Mouse (Mus musculus): ENCODE data around the gene Atf3. TPM values are rescaled to one million over a fixed set of nuclear protein-coding genes. Genes with fewer than 3 reads are reported as not detected.

Gene Atf3
- polyA plus RNA-seq (2014; fragmentation: Nextera tagmentation; extraction: Ambion mirVana): 3.8 and 4.6 TPM in 2 replicates

DNA sequence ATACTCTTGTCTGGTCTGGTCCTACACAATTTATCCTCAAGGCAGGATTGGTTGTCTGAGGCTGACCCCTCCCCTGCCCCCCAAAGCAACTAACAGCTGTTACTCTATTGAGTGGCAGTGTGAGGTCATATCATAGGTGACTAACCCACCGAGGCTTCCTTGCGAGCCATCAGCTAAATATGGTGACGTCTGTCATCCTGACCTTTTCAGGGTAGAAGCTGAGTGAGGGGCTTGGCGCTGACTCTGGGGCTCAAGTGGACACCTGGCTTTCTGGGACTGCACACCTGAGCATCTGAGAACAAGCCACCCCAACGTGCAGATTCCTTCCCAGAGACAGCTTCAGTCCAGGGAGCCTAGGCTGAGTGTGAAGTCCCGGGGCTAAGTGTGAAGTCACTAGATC lies at the start of gene Atf3:
Gene Atf3, minus strand, starts transcription at position 101 of the 400 bp plus-strand sequence.
- H3K27me3 ChIP-seq (ENCODE audit: control insufficient read depth, insufficient read depth, low read length): no peaks in the 10 kb centered on the region
- no peak within 1 kb of the TSS for H3K4me3 ChIP-seq (ENCODE audit: low read depth, low read length)
- ATAC-seq (ENCODE audit: low FRiP score) (no peak), DNase-seq (ENCODE audit: low spot score, missing footprints) (peak; percentile 41)
- H3K36me3 ChIP-seq (ENCODE audit: control insufficient read depth, insufficient read depth, low read length): no peaks in the 10 kb centered on the region
- H3K9ac ChIP-seq (ENCODE audit: low read length): no peak within 1 kb of the TSS
- 76% methylated on average over 6 of the region's 6 CpGs for WGBS
- H3K4me2 ChIP-seq: no peak within 1 kb of the TSS
- no peak within 1 kb of the TSS for H3K27ac ChIP-seq (ENCODE audit: low read depth, low read length)
- no peaks in the 10 kb centered on the region for H3K9me3 ChIP-seq (ENCODE audit: control insufficient read depth, low read length)
- peaks cover 3% of the 10 kb centered on the region; the same call in 1 of the 2 replicates for H3K4me1 ChIP-seq (ENCODE audit: control insufficient read depth, insufficient read depth, low read length)

- WGBS: 91% methylated on average over 5 of the region's 5 CpGs
- no peaks in the 10 kb centered on the region for H3K4me1 ChIP-seq (ENCODE audit: control insufficient read depth, insufficient read depth, low read length)
- no peaks in the 10 kb centered on the region for H3K36me3 ChIP-seq (ENCODE audit: control insufficient read depth, insufficient read depth, low read length)
- DNase-seq (ENCODE audit: low spot score, missing footprints) (no peak), ATAC-seq (ENCODE audit: low FRiP score) (no peak)
- no peak overlapping the region for H3K4me2 ChIP-seq
- no peaks in the 10 kb centered on the region; the same call in 1 of the 2 replicates for H3K27me3 ChIP-seq (ENCODE audit: control insufficient read depth, insufficient read depth, low read length)
- H3K9ac ChIP-seq (ENCODE audit: low read length): no peak overlapping the region
- H3K27ac ChIP-seq (ENCODE audit: low read depth, low read length): no peak overlapping the region
- H3K4me3 ChIP-seq (ENCODE audit: low read depth, low read length): no peak overlapping the region
- H3K9me3 ChIP-seq (ENCODE audit: control insufficient read depth, low read length): no peaks in the 10 kb centered on the region
Observed at GRCm38 (mm10) chr1:191267162-191267561, 49.3 kb upstream of the Atf3 start.

GRCm38 (mm10) chr1:191263471-191263870 lies 45.6 kb upstream of the Atf3 start:
- Histone ChIP-seq H3K27ac (ENCODE audit: low read depth, low read length) (no peak overlapping the region), H3K9me3 (ENCODE audit: control insufficient read depth, low read length) (no peaks in the 10 kb centered on the region), H3K9ac (ENCODE audit: low read length) (no peak overlapping the region), H3K4me3 (ENCODE audit: low read depth, low read length) (no peak overlapping the region), H3K36me3 (ENCODE audit: control insufficient read depth, insufficient read depth, low read length) (no peaks in the 10 kb centered on the region), H3K27me3 (ENCODE audit: control insufficient read depth, insufficient read depth, low read length) (no peaks in the 10 kb centered on the region; the same call in 1 of the 2 replicates), H3K4me2 (no peak overlapping the region), H3K4me1 (ENCODE audit: control insufficient read depth, insufficient read depth, low read length) (peaks cover 4% of the 10 kb centered on the region)
- 88% methylated on average over 5 of the region's 5 CpGs for WGBS
- no peak for ATAC-seq (ENCODE audit: low FRiP score)
- DNase-seq (ENCODE audit: low spot score, missing footprints): no peak

- ATAC-seq (ENCODE audit: low FRiP score) (no peak), DNase-seq (ENCODE audit: low spot score, missing footprints) (peak; percentile 86)
- 16% methylated on average over 6 of the region's 6 CpGs for WGBS
- Histone ChIP-seq H3K9me3 (ENCODE audit: control insufficient read depth, low read length) (no peaks in the 10 kb centered on the region), H3K9ac (ENCODE audit: low read length) (no peak overlapping the region), H3K27me3 (ENCODE audit: control insufficient read depth, insufficient read depth, low read length) (no peaks in the 10 kb centered on the region; the same call in 1 of the 2 replicates), H3K36me3 (ENCODE audit: control insufficient read depth, insufficient read depth, low read length) (no peaks in the 10 kb centered on the region), H3K4me1 (ENCODE audit: control insufficient read depth, insufficient read depth, low read length) (peaks cover 4% of the 10 kb centered on the region), H3K4me2 (no peak overlapping the region), H3K4me3 (ENCODE audit: low read depth, low read length) (no peak overlapping the region), H3K27ac (ENCODE audit: low read depth, low read length) (no peak overlapping the region)
Observed at GRCm38 (mm10) chr1:191261861-191262260, 44.0 kb upstream of the Atf3 start.

GRCm38 (mm10) chr1:191259661-191260060 lies 41.8 kb upstream of the Atf3 start:
- Histone ChIP-seq H3K4me1 (ENCODE audit: control insufficient read depth, insufficient read depth, low read length) (peaks cover 4% of the 10 kb centered on the region), H3K36me3 (ENCODE audit: control insufficient read depth, insufficient read depth, low read length) (no peaks in the 10 kb centered on the region), H3K27ac (ENCODE audit: low read depth, low read length) (no peak overlapping the region), H3K27me3 (ENCODE audit: control insufficient read depth, insufficient read depth, low read length) (no peaks in the 10 kb centered on the region; the same call in 1 of the 2 replicates), H3K4me2 (no peak overlapping the region), H3K9ac (ENCODE audit: low read length) (no peak overlapping the region), H3K4me3 (ENCODE audit: low read depth, low read length) (no peak overlapping the region), H3K9me3 (ENCODE audit: control insufficient read depth, low read length) (no peaks in the 10 kb centered on the region)
- WGBS: 79% methylated on average over 5 of the region's 5 CpGs
- DNase-seq (ENCODE audit: low spot score, missing footprints): peak; percentile 49
- ATAC-seq (ENCODE audit: low FRiP score): no peak

- no peaks in the 10 kb centered on the region for H3K36me3 ChIP-seq (ENCODE audit: control insufficient read depth, insufficient read depth, low read length)
- peaks cover 4% of the 10 kb centered on the region for H3K4me1 ChIP-seq (ENCODE audit: control insufficient read depth, insufficient read depth, low read length)
- H3K9me3 ChIP-seq (ENCODE audit: control insufficient read depth, low read length): no peaks in the 10 kb centered on the region
- no peak overlapping the region for H3K27ac ChIP-seq (ENCODE audit: low read depth, low read length)
- H3K9ac ChIP-seq (ENCODE audit: low read length): no peak overlapping the region
- no peak overlapping the region for H3K4me2 ChIP-seq
- DNase-seq (ENCODE audit: low spot score, missing footprints) (no peak), ATAC-seq (ENCODE audit: low FRiP score) (no peak)
- no peak overlapping the region for H3K4me3 ChIP-seq (ENCODE audit: low read depth, low read length)
- 37% methylated on average over 7 of the region's 7 CpGs for WGBS
- no peaks in the 10 kb centered on the region; the same call in 1 of the 2 replicates for H3K27me3 ChIP-seq (ENCODE audit: control insufficient read depth, insufficient read depth, low read length)
Observed at GRCm38 (mm10) chr1:191259121-191259520, 41.3 kb upstream of the Atf3 start.

GRCm38 (mm10) chr1:191258521-191258920 lies 40.7 kb upstream of the Atf3 start:
- ATAC-seq (ENCODE audit: low FRiP score) (no peak), DNase-seq (ENCODE audit: low spot score, missing footprints) (peak; percentile 33)
- Histone ChIP-seq H3K27me3 (ENCODE audit: control insufficient read depth, insufficient read depth, low read length) (no peaks in the 10 kb centered on the region; the same call in 1 of the 2 replicates), H3K4me2 (no peak overlapping the region), H3K9ac (ENCODE audit: low read length) (no peak overlapping the region), H3K27ac (ENCODE audit: low read depth, low read length) (no peak overlapping the region), H3K9me3 (ENCODE audit: control insufficient read depth, low read length) (no peaks in the 10 kb centered on the region), H3K4me3 (ENCODE audit: low read depth, low read length) (no peak overlapping the region), H3K4me1 (ENCODE audit: control insufficient read depth, insufficient read depth, low read length) (peaks cover 4% of the 10 kb centered on the region), H3K36me3 (ENCODE audit: control insufficient read depth, insufficient read depth, low read length) (no peaks in the 10 kb centered on the region)
- 62% methylated on average over 3 of the region's 3 CpGs for WGBS

DNA sequence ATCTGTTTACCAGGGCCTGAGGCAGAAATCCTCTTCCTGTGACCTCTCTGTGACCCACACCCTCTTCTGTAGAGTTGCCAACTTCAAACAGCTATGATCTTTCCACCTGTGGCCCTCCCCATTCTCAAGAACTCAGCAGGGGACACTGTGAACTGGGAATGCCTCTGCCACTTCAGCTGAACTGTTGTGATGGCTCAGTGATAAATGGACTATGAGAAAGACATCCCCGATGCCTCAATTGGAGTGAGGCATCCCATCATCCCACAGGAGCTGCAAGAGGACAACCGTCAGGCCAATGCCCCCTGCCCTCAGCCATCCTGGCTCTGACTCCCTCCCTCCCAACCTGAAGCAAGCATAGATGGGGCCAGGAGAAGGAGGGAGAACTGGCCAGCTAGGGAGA lies 40.1 kb upstream of the Atf3 start:
- no peaks in the 10 kb centered on the region for H3K36me3 ChIP-seq (ENCODE audit: control insufficient read depth, insufficient read depth, low read length)
- peaks cover 4% of the 10 kb centered on the region for H3K4me1 ChIP-seq (ENCODE audit: control insufficient read depth, insufficient read depth, low read length)
- 67% methylated on average over 2 of the region's 2 CpGs for WGBS
- ATAC-seq (ENCODE audit: low FRiP score) (no peak), DNase-seq (ENCODE audit: low spot score, missing footprints) (peak; percentile 60)
- H3K27ac ChIP-seq (ENCODE audit: low read depth, low read length): no peak overlapping the region
- no peaks in the 10 kb centered on the region for H3K9me3 ChIP-seq (ENCODE audit: control insufficient read depth, low read length)
- no peaks in the 10 kb centered on the region; the same call in 1 of the 2 replicates for H3K27me3 ChIP-seq (ENCODE audit: control insufficient read depth, insufficient read depth, low read length)
- no peak overlapping the region for H3K9ac ChIP-seq (ENCODE audit: low read length)
- no peak overlapping the region for H3K4me2 ChIP-seq
- H3K4me3 ChIP-seq (ENCODE audit: low read depth, low read length): no peak overlapping the region

GRCm38 (mm10) chr1:191257351-191257771 lies 39.5 kb upstream of the Atf3 start:
- H3K9me3 ChIP-seq (ENCODE audit: control insufficient read depth, low read length): no peaks in the 10 kb centered on the region
- 82% methylated on average over 3 of the region's 3 CpGs for WGBS
- H3K27me3 ChIP-seq (ENCODE audit: control insufficient read depth, insufficient read depth, low read length): no peaks in the 10 kb centered on the region; the same call in 1 of the 2 replicates
- no peak overlapping the region for H3K4me3 ChIP-seq (ENCODE audit: low read depth, low read length)
- no peak for ATAC-seq (ENCODE audit: low FRiP score)
- H3K27ac ChIP-seq (ENCODE audit: low read depth, low read length): no peak overlapping the region
- no peaks in the 10 kb centered on the region for H3K36me3 ChIP-seq (ENCODE audit: control insufficient read depth, insufficient read depth, low read length)
- H3K4me2 ChIP-seq: no peak overlapping the region
- peaks cover 4% of the 10 kb centered on the region for H3K4me1 ChIP-seq (ENCODE audit: control insufficient read depth, insufficient read depth, low read length)
- H3K9ac ChIP-seq (ENCODE audit: low read length): no peak overlapping the region
- no peak for DNase-seq (ENCODE audit: low spot score, missing footprints)
